Mouse (Mus musculus) heart, embryonic 10.5 days (tissue): ENCODE data around the gene Nxf3. TPM values are rescaled to one million over a fixed set of nuclear protein-coding genes. Genes with fewer than 3 reads are reported as not detected.
A peak's percentile ranks its signal among the peaks of the same experiment; 100 is the strongest.
"Not testable (repeated sequence)": the region's sequence is repeated elsewhere in the genome, so short reads cannot be mapped to it uniquely, and the experiment has no call there.

Experiments
- DNase-seq: peaks from one replicate; pipeline ENCODE4 v3.0.0-alpha.2; 2017; ENCODE audit warnings: low spot score
- H3K27ac ChIP-seq: fragments of 300-500 bp; sonication (generic); 2 replicates; pipeline ENCODE4 v1.5.1; 2016; ENCODE audit warnings: mild to moderate bottlenecking
- H3K27me3 ChIP-seq: fragments of 300-500 bp; sonication (generic); 2 replicates; pipeline ENCODE4 v1.6.1; 2016; ENCODE audit warnings: mild to moderate bottlenecking; ENCODE audit not compliant: poor library complexity, insufficient read depth, severe bottlenecking
- H3K36me3 ChIP-seq: fragments of 300-500 bp; sonication (generic); 2 replicates; pipeline ENCODE4 v1.6.1; 2016; ENCODE audit warnings: mild to moderate bottlenecking, moderate library complexity
- H3K4me1 ChIP-seq: fragments of 300-500 bp; sonication (generic); 2 replicates; pipeline ENCODE4 v1.6.1; 2016; ENCODE audit warnings: mild to moderate bottlenecking
- H3K4me3 ChIP-seq: fragments of 300-500 bp; sonication (generic); 2 replicates; pipeline ENCODE4 v1.5.1; 2016; ENCODE audit warnings: mild to moderate bottlenecking, moderate library complexity
- H3K9me3 ChIP-seq: fragments of 300-500 bp; sonication (generic); 2 replicates; pipeline ENCODE4 v1.6.1; 2016; ENCODE audit warnings: mild to moderate bottlenecking, moderate library complexity
- WGBS: fragments of 180-500 bp; shearing (Covaris S2); methylation state at CpG from one replicate; pipeline ENCODE4 v1.1.7; 2016; 5-methylcytosine and 5-hydroxymethylcytosine counted together
- polyA plus RNA-seq: library from polyadenylated mRNA; unstranded; fragments of >200 nt; fragmentation: Nextera tagmentation; extraction: Ambion mirVana; gene quantifications from 2 replicates; pipeline ENCODE4 v1.2.1, GENCODE M21; 2016

Nxf3 gene
- 0.39 and 0.43 TPM in 2 replicates for polyA plus RNA-seq

DNA sequence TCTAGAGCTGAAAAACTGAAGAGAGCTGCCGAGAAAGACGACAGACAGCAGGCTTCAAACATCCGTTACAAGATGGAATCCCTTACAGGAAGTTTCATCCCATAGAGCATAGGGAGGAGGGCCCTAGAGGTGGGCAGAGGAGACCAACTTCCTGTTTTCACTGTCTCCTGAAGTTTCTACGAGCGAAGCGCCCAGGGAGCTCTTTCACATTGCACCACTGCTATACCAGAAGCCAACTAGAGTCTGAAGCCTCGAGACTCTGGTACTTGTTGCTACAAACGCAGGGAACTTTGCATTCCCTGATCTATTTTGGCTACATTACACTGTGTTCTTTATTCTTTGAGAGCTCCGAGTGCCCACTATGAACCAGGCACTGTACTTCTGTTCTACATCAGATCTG is at the start of gene Nxf3:
Nxf3 (minus strand) TSS at position 101 of the 400 bp plus-strand sequence.
- H3K4me3 ChIP-seq = no peak within 1 kb of the TSS
- WGBS = 76% methylated on average over 9 of the region's 9 CpGs
- DNase-seq = no peak
- H3K9me3 ChIP-seq = no peaks in the 10 kb centered on the region
- H3K27me3 ChIP-seq = no peaks in the 10 kb centered on the region
- no peaks in the 10 kb centered on the region for H3K36me3 ChIP-seq
- H3K27ac ChIP-seq = no peak within 1 kb of the TSS
- H3K4me1 ChIP-seq = no peaks in the 10 kb centered on the region

GRCm38 (mm10) chrX:136127744-136128064 is 42.6 kb upstream of the Nxf3 start:
- no peaks in the 10 kb centered on the region for H3K36me3 ChIP-seq
- no peaks in the 10 kb centered on the region for H3K9me3 ChIP-seq
- H3K4me3 ChIP-seq = no peak overlapping the region
- no peak overlapping the region for H3K27ac ChIP-seq
- 17% methylated on average over 5 of the region's 5 CpGs for WGBS
- DNase-seq = no peak
- H3K27me3 ChIP-seq = no peaks in the 10 kb centered on the region
- no peaks in the 10 kb centered on the region for H3K4me1 ChIP-seq

DNA sequence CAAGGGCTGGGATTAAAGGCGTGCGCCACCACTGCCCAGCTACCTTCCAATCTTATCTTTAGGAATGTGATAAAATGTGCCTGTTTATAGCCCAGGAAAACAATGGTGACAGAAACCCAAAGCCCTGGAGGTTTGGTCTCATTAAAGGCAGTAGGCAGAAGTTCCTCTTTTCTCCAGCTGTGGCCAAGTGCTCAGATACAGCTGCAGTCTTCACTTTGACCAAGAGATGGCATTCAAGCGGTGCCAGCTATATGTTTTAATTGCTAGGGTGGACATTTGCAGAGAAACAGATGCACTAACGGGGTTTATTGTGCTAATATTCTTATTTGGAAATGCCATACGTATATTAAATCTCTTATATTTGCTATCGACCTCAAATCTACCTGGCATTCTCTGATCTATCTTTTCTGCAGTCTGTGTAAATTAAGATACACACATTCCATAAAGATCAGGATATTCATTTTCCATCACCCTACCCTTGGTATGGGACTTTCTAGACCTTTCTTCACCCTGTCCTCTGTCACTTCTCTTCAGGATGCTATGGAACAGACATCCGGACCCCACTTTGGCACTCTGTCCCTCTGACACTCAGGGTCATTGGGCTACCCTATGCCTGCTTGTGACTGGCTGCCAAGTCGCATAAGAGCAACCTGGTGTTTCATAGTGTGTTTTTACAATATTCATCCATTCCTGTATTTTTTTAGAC is 42.1 kb upstream of the Nxf3 start:
- no peaks in the 10 kb centered on the region for H3K27me3 ChIP-seq
- DNase-seq = no peak
- no peaks in the 10 kb centered on the region for H3K36me3 ChIP-seq
- no peak overlapping the region for H3K4me3 ChIP-seq
- no peaks in the 10 kb centered on the region for H3K9me3 ChIP-seq
- H3K27ac ChIP-seq = no peak overlapping the region
- no peaks in the 10 kb centered on the region for H3K4me1 ChIP-seq
- WGBS = 47% methylated on average over 8 of the region's 8 CpGs

- WGBS = 18% methylated on average over 23 of the region's 23 CpGs
- H3K27ac ChIP-seq = 0 out of 2 replicates have a peak overlapping the region, but pooled peaks have one; percentile 64
- no peaks in the 10 kb centered on the region for H3K4me1 ChIP-seq
These were observed 30.4 kb upstream of the Nxf3 start for GRCm38 (mm10) chrX:136115419-136115961.

DNA sequence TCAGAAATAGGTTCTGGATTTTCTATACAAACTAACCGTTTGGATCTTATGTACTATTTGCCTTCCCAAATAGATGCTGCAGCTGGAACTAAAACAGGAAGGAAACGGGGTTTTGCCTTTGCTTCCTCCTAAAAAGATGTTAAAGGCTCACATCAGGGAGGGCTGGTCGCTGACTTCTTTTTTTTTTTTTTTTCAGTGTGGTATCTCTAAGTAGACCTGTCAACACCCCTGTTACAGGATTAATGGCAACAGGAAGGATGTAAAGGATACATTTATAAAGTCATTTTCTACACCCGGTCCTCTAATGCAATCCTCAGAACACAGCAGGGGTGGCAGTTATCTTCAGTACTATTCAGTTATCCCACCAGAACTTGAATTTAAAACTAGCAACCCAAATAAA is 30.0 kb upstream of the Nxf3 start:
- peak overlapping the region; percentile 54 for H3K4me3 ChIP-seq
- no peak overlapping the region for H3K27ac ChIP-seq
- no peak for DNase-seq
- H3K4me1 ChIP-seq = no peaks in the 10 kb centered on the region
- H3K27me3 ChIP-seq = peaks cover 9% of the 10 kb centered on the region; the same call in 1 of the 2 replicates
- 36% methylated on average over 4 of the region's 4 CpGs for WGBS
- H3K9me3 ChIP-seq = no peaks in the 10 kb centered on the region
- no peaks in the 10 kb centered on the region for H3K36me3 ChIP-seq

More at GRCm38 (mm10) chrX:136115419-136115961, 30.4 kb upstream of the Nxf3 start:
- Histone ChIP-seq H3K9me3 (no peaks in the 10 kb centered on the region), H3K27me3 (peaks cover 9% of the 10 kb centered on the region; the same call in 1 of the 2 replicates), H3K36me3 (no peaks in the 10 kb centered on the region), H3K4me3 (peak overlapping the region; percentile 54)
- DNase-seq = peak; percentile 90

DNA sequence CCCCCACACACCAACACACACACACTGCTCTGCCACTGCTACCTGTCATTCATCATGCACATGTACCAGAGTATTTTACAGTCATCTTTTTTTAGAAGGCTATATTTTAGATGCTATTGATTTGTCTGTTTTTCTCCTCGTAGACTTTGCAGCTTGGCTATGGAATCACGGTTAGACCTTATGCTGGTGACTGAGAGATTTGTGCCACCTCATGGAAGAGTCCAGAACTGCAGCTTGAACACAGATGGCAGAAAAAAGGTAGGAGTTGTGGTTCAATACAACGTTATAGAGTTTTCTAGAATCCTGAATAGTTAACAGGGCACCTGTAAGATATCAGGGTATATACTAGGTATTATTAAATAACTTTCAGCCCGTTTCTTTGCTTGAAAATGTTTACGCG is 22.9 kb upstream of the Nxf3 start:
- WGBS = 47% methylated on average over 6 of the region's 6 CpGs
- Histone ChIP-seq H3K27me3 (peaks cover 5% of the 10 kb centered on the region; the same call in 1 of the 2 replicates), H3K27ac (no peak overlapping the region), H3K36me3 (no peaks in the 10 kb centered on the region), H3K9me3 (no peaks in the 10 kb centered on the region), H3K4me3 (no peak overlapping the region), H3K4me1 (no peaks in the 10 kb centered on the region)
- DNase-seq = no peak

GRCm38 (mm10) chrX:136104724-136105088 is 19.7 kb upstream of the Nxf3 start:
- DNase-seq = no peak
- Histone ChIP-seq H3K4me1 (no peaks in the 10 kb centered on the region), H3K36me3 (no peaks in the 10 kb centered on the region), H3K27me3 (no peaks in the 10 kb centered on the region), H3K4me3 (no peak overlapping the region), H3K27ac (no peak overlapping the region), H3K9me3 (no peaks in the 10 kb centered on the region)
- 71% methylated on average over 3 of the region's 3 CpGs for WGBS

DNA sequence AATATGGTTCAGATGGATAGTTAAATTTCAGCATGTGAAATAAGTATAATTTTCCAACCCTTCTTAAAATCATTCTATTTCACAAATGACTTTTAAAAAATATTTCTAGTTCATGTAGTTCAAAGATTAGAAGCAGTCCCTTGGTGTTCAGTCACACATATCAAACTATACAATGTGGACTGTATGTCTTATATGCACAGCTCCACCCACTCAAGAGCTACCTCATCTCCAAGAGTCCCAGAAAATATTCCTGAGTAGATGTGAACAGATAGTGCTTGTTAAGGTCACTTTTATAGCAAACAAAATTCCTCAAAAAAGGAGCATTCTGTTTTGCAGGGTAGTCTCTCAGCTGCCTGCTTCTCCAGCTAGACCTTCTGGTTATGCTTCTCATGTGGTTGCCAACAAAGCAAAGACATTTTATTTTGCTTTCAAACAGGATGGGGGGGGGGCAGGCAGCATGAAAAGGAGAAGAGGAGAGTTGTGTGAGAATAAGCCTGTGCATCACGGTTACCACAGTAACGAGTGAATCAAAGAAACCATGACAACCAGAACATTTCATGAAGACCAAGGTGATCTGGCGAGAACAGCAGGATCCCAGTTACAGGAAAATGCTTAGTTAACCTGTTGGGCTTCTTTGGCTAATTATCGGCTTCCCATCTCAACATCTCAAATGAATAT is 19.1 kb upstream of the Nxf3 start:
- WGBS = 67% methylated on average over 4 of the region's 4 CpGs

GRCm38 (mm10) chrX:136094421-136094820 is 9.4 kb upstream of the Nxf3 start:
- Histone ChIP-seq H3K27ac (no peak overlapping the region), H3K4me3 (no peak overlapping the region), H3K27me3 (no peaks in the 10 kb centered on the region), H3K9me3 (no peaks in the 10 kb centered on the region), H3K4me1 (no peaks in the 10 kb centered on the region), H3K36me3 (no peaks in the 10 kb centered on the region)
- 53% methylated on average over 2 of the region's 2 CpGs for WGBS
- no peak for DNase-seq

More for the DNA sequence above, 19.1 kb upstream of the Nxf3 start:
- no peaks in the 10 kb centered on the region for H3K36me3 ChIP-seq
- no peaks in the 10 kb centered on the region for H3K9me3 ChIP-seq
- no peak for DNase-seq
- H3K27me3 ChIP-seq = no peaks in the 10 kb centered on the region
- H3K4me3 ChIP-seq = no peak overlapping the region
- H3K4me1 ChIP-seq = no peaks in the 10 kb centered on the region
- H3K27ac ChIP-seq = no peak overlapping the region

GRCm38 (mm10) chrX:136092497-136093279 is 7.6 kb upstream of the Nxf3 start:
- no peaks in the 10 kb centered on the region for H3K27me3 ChIP-seq
- DNase-seq = no peak
- WGBS = 30% methylated on average over 2 of the region's 2 CpGs
- H3K4me1 ChIP-seq = no peaks in the 10 kb centered on the region
- H3K4me3 ChIP-seq = no peak overlapping the region
- H3K9me3 ChIP-seq = no peaks in the 10 kb centered on the region
- no peak overlapping the region for H3K27ac ChIP-seq
- H3K36me3 ChIP-seq = no peaks in the 10 kb centered on the region

GRCm38 (mm10) chrX:136068020-136068419 is 17.0 kb downstream of the Nxf3 start, which contains the start of gene Bex2:
TSS of gene Bex2 (minus strand) at chrX:136068236.
- H3K27ac ChIP-seq, H3K9me3 ChIP-seq, H3K27me3 ChIP-seq, H3K4me1 ChIP-seq, H3K36me3 ChIP-seq, DNase-seq: not testable (repeated sequence)
- no CpG with 5 or more reads among the region's 32 CpGs for WGBS
- peak within 1 kb of the TSS; percentile 52 for H3K4me3 ChIP-seq

- not testable (repeated sequence) for H3K27ac ChIP-seq, H3K4me1 ChIP-seq, DNase-seq, H3K36me3 ChIP-seq, H3K9me3 ChIP-seq, H3K27me3 ChIP-seq
- peak overlapping the region; percentile 52 for H3K4me3 ChIP-seq
- 7% methylated on average over 14 of the region's 48 CpGs for WGBS
These were observed 17.7 kb downstream of the Nxf3 start for GRCm38 (mm10) chrX:136067201-136067991.
